Mouse (Mus musculus) yolk sac, embryonic 10.5 days (tissue): ENCODE measurements at regions not wholly inside any gene's neighbourhood (a gene's known extent, or its start where the extent isn't known, plus 50 kb on each side); places are given as distances from the start of the nearest gene placed in this dataset.

Experiments
- DNase-seq: peaks from one replicate; pipeline ENCODE4 v3.0.0-alpha.2; 2017; ENCODE audit warnings: low spot score

GRCm38 (mm10) chr3:103514061-103514460 is 61.0 kb upstream of the Syt6 start:
- DNase-seq, result no peak

- DNase-seq, result no peak
These were observed 59.1 kb upstream of the Syt6 start for GRCm38 (mm10) chr3:103515946-103516345.

GRCm38 (mm10) chr3:103517376-103518304 is 57.4 kb upstream of the Syt6 start:
- no peak for DNase-seq

- DNase-seq, result no peak
These were observed 56.4 kb upstream of the Syt6 start for GRCm38 (mm10) chr3:103518624-103519023.
